Mouse (Mus musculus) spleen, embryonic (tissue): ENCODE results near the gene Zcchc2.

ENCODE experiments used
- CTCF ChIA-PET: fragments of 350-600 bp; sonication (Branson Sonifier 250); formaldehyde crosslinking; loops from one replicate; lab custom pipeline; 2022; lab: Charles Lee

Gene Zcchc2

DNA sequence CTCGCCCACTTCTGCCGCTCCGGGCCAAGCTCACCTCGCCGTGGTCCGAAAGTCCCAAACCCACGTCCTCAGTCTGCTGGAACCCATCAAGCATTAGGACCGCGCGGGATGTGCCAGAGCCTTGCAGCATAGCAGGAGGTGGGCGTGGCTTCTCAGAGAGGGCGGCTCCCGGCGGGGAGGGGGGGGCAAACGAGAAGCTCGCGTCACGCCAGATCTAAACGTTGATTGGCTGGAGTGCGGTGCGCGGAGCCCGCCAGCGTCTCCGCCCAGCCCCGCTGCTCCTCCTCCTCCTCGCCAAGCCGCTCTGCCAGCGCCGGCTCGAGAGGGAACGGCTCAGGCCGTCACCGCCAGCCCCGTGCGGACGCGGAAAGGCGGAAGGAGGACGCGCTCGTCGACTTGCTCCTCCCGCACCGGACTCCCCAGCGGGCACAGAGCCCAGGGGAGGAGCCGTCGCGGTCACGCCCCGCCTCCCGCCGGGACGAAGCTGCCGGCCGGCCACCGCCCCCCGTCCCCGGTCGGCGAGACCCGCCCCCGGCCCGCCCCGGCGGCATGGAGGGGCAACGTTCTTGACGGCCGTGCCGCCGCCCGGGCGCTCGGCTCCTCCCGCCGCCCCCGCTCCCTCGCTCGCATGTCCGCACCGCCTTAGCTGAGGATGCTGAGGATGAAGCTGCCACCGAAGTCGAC is at the start of gene Zcchc2:
Gene Zcchc2, plus strand, starts transcription at position 269 of the 684 bp plus-strand sequence.
- CTCF ChIA-PET = interaction anchor here (0.6 kb wide), 1 partner anchor 12 kb away, joined by 3 read pairs; no protein-coding TSS in a partner anchor

DNA sequence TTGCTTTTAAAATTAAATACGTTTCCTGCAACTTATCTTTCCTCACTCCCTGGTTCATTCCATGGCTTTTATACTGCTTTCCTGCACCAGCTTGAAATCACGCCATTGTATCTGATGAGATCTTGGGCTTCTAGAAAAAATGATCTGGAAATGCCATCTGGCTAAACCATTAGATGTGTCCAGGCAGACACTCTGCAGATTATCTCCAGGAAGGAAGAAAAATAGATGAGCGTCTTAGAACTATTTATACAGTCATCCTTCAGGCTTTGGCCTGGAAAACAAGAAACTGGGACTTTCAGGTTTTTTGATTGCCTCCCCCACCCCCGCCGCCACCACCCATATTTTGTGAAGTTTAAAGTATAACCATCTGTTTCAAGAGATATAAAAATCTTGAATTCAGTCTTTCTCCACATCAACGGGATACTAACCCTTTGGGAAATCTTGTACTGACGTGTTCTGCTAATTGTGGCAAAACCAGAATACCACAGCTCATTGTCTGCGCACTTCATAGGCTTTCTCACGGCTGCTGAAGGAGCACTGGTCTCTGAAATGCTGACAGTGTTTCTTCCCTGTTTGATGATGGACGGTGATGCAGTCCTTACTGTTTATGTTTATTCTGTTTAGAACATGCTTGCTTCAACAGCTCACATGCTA is 45.2 kb upstream of the Zcchc2 start:
- CTCF ChIA-PET = no interaction called here

DNA sequence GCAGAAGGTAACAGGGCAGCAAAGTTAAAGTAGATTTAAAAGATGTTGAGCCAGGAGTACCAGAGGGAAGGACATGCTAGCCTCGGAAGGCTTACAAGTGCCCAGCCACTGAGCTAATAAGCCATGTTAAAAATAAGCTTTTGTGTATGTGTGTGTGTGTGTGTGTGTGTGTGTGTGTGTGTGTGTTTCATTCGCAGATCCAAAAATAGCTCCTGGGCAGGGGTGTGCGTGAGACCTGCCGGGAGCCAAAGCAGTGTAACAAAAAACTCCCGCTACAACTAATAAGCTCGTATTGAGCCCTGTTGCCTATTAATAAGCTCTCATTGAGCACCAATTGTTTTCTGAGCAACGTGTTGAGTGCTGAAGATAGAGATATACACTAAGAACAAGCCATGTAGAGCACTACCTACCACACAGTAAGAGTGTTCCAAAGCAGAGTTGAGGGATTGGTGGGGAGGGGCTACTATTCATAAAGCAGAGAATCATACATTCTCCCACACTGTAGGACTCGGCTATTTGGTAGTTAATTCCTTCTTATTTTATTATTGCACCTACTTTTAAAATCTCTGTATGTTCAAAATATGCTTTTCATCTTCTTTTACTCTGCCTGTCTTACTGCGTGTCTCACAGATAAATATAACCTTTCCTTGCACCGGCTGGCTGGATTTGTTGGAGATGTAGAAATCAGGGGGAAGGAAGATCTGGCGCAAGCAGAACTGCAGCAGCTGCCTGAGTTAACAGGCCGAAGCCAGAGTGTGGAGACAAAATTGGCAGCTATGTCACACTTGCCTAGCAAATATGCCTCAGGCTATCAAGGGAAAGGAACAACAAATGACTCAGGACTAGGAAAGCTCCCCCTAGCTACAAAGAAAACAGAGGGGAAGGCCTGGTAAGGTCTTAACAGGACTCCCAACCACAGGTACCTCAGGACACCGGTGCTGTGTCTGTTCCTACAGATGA is 43.3 kb upstream of the Zcchc2 start:
- CTCF ChIA-PET = interaction anchor here (0.6 kb wide), 1 partner anchor 311 kb away, joined by 3 read pairs; no protein-coding TSS in a partner anchor

DNA sequence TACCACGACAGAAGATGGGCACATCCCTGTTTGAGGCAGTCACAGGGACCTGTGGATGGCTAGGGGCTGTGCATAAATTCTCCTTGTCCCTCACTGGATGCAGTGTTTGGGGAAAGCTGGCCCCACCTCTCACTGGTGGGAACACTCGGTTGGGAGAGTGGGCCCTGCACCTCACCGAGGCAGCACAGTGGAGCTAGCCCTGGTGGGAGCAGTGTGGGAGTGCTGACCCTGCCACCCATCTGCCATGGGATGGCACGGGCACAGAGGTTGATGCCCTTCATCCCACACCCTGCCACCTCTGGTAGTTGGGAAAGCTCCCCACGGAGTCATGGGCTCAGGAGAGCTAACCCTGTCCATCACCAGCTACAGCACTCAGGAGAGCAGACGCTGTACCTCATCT is 41.9 kb upstream of the Zcchc2 start:
- CTCF ChIA-PET = no interaction called here

DNA sequence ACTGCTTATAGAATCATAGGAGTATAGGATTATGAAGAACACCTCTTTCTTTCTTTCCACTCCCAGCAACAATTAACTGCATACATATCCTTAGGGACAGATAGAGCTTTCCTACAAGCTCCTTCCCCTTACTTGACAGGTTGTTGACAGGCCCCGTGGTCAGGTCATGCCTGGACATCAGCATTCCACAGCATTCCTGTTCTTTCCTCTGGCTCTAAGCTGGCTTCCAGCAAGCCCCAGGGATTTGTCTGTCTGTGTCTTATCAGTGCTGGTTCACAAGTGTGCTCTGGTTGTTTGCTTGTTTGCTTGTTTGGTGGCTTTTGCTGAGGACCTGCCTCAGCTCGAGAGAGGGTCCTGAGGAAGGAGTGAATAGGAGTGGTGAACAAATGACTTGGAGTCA is 36.6 kb upstream of the Zcchc2 start:
- CTCF ChIA-PET = no interaction called here

DNA sequence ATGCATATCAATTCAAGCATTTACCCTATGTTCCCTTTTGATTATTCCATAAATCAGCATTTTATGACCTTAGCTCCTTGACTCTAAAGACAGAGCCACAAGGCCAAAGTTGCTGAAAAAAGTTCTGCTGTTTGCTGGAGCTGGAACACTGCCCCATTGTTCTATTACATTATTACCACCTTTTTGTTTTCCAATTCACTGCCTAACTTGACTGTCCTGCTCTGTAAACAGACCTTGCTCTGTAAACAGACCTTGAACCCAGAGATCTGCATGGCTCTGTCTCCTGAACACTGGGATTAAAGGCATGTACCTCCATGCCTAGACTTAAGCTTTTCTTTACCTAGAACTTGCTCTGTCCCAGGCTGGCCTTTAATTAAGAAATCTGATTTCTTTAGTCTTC is 36.2 kb upstream of the Zcchc2 start:
- CTCF ChIA-PET = no interaction called here

DNA sequence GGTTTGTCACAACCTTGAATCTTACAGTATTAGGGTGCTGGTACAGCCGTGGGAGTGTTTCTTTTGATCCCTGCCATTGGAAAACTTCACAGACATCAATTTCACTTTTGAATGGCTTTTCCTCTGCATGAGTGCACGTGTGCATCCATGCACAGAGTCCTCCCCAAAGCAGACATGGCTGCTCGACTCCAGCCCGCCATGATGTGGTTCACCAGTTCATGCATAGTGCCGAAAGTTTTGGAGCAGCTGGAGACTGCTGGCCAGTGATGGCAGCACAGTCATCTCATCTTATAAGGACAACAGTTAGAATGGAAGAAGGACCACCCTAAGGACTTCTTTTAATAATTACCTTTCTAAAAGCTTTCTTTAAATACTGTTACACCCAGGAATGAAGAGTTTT is 34.1 kb upstream of the Zcchc2 start:
- CTCF ChIA-PET = no interaction called here

DNA sequence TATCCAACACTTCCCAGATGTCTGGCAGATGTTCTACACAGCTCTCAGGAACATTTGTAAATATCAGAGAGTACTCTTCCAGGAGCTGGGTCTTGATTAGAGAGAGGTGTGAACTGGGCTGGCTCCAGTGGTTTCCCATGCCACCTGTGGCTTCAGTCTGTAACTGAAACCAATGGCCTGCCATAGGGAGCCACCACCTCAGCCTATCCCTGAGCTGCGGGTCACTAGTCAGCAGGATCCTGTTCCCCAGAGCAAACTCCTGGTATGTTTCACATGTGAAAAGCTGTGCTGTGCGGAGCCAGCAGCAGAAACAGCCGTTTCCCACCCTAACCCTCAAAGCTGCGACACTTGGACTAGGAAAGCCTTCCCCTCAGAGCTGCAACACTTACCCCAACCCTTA is 28.7 kb upstream of the Zcchc2 start:
- CTCF ChIA-PET = interaction anchor here (0.7 kb wide), 1 partner anchor 39 kb away, joined by 9 read pairs; no protein-coding TSS in a partner anchor

DNA sequence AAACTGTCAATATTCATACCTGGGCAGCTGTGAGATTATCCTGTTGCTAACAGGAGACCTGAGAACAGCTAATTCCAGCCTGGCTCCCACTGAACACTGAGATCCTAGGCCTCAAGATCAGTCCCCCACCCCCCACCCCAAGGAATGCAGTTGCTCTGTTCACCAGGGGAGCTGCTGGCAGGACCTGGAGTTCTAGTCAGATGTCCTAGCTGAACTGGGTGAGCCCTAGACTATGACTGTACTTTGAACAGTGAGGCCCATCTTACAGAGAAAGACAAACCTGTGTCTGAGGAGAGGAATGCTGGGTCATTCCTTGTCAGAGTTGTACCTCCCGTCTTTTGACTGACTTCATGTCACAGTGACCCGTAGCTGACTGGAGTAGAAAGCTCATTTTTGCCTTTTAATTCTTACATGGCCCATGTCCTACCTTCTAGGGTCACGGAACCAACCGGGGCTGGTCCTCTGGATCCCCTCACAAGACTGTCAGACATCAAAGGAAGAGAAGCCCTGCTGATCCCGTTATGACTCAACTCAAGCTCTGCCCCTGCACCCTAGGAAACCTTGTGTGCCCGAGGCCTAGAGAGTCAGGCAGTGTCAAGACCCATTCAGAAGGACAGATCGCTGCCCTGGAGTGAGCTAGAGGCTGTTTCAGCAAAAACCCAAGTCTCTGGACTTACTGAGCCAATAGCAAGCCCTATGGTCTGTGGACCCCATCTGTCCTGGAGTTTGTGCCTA is 28.0 kb upstream of the Zcchc2 start:
- CTCF ChIA-PET = interaction anchor here (0.6 kb wide), 1 partner anchor 841 kb away, joined by 3 read pairs; no protein-coding TSS in a partner anchor

DNA sequence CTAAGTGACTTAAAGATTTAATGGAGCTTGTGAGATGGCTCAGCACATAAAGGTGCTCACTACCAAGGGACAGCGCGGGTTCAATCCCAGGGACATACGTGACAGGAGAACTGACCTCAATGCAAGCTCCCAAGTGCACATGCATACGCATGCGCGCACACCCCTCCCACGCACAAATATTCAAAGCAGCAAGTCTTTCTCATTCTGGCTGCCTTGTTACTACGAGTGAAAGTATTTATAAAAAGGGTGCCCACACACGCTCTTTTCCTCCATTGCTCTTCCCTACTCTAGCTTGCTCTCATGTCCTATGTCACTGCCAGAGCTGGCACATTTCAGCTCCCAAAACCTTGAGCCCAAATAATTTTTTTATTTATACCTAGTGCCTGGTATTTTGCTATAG is 27.4 kb upstream of the Zcchc2 start:
- CTCF ChIA-PET = interaction anchor here (0.6 kb wide), 1 partner anchor 841 kb away, joined by 3 read pairs; no protein-coding TSS in a partner anchor

DNA sequence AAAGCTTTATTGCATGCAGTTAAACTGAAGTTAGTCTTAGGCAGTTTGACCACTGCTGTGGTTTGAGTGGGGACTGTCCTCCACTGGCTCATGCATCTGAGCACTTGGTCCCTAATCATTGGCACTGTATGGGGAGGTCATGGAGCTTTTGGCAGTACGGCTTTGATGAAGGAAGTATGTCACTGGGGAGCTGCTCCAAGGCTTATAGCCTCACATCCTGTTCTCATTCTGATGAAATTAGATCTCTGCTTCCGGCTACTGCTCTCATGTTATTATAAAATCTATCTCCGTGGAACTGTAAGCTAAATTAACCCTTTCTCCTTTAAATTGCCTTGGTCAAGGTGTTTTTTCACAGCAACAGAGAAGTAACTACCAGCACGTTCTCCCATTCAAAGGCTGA is 25.7 kb upstream of the Zcchc2 start:
- CTCF ChIA-PET = no interaction called here

DNA sequence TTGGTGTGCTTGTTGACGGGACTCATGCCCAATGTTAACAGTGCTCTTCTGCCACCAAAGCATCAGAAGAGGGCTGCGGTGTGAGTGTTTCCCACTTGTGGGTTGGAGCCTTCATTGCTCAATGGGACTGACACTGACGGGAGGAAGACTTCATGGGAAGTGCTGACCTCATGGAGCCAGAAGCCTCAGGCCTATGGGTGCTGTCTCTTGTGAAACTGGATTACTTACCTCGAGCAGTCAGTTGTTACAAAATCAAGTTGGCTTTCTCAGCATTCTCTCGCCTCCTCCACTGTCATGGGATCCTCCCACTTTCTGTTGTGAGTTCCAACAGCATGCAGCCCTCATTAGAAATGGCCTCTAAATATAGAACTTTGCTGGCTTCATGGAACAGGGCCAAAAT is 25.0 kb upstream of the Zcchc2 start:
- CTCF ChIA-PET = no interaction called here

DNA sequence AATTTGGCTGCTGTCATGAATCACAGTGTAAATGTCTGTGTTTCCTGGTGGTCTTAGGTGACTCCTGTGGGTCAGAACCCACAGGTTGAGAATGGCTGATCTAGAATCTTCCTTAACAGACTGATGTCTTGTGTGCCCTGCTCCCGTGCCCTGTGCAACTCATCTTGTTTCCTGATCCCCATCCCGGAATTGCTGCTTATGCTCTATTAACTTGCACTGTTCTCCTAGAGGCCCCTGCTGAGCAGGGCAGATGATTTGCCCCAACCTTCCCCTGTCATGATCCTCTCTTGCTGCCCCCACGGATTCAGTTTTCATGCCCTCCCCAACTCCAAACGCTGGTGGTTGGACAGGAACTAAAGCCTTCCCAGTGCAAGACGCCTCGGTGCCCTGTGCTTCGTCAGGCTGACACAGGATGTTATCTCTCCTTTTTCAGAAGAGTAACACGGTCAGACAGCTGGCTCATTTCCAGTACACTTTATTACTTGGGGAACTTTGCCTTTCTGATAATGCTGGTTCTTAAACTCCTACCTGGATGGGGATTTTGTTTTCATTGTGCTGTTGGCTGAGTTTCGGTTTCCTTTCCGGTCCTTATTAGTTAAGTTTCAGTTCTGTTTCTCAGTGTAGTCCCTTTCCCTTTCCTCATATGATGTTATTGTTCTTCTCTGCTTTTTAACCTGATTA is 18.6 kb upstream of the Zcchc2 start:
- CTCF ChIA-PET = no interaction called here

DNA sequence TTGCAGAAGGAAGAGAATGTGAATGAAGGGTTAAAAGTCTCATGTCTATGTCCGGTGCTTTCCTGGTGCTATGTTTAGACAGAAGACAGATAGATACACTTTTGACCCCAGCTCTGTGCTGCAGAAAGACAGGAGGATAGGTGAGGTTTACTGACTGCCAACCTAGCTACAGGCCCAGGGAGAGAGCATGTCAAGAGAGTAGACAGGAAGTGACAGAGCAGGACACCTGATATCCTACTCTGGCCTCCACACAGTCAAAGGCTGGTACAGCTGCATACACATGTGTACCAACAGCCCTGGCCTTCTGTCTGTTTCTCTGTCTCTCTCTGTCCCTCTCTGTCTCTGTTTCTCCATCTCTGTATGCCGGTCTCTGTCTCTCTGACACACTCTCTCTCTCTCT is 16.2 kb upstream of the Zcchc2 start:
- CTCF ChIA-PET = interaction anchor here (0.7 to 0.8 kb wide), 2 partner anchors 63 to 64 kb away, joined by 3 to 7 read pairs; no protein-coding TSS in a partner anchor

DNA sequence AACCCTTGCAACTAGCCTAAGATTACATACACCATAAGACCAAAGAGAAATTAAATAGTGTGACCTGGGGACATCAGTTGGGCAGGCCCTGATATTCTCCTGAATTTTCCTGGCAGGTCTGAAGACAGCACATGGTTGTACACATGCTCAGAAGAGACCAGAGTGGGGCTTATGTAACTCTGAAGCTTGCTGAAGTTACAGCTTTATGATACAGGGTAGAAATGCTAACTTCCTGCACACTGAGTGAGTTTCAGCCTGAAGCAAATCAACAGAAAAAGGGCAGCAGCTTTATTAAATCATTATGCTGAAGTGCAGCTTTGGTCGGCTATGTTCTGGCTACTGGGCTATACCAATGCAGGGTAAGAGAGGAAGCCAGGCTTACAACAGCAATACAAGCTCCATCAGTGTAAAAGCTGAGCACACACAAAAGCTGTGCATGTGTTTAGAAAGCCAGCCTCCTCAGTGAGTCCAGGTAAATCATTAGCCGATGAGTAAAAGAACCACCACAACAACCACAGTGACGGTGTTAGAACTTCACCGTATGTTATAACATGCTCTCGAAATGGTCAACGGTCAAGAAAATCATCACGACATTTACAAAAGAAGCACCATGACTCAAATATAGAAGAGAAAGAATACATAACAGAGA is 12.6 kb upstream of the Zcchc2 start:
- CTCF ChIA-PET = interaction anchor here (0.5 kb wide), 1 partner anchor 12 kb away, joined by 3 read pairs; no protein-coding TSS in a partner anchor

DNA sequence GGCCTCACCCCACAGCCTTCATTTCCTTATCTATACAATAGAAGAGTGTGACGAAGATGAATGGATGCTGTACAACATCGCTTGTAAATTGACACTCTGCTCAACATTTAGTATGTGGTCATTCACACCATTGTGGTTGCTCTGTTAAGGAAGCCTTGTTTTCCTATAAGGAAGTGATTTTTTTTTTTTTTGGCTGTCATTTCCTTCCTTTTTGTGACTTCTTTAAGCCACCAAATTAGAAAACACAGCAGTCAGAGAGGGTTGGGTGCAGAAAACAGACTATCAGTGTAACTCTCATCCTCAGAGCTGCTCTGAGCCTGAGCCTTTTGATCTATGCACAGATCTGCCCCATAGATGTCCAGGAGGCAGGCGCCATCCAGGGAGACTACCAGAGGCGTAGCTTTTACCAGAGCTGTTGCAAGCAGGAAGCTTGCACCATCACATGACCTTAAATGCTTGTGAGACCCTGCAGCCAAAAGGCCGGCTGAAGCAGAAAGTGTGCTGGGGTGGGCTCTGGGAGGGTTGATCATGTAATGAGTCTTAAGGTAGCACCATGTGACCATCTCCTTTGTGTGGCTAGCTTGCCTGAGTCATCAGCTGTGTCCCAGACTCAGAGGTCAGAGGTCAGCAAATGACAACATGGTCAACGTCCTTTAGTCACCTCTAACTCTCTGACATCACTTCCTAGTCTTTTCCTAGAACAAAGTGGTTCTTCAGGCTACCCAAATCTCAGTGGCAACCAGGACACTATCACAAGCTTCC is 9.2 kb upstream of the Zcchc2 start:
- CTCF ChIA-PET = interaction anchor here (0.7 kb wide), 2 partner anchors 14 to 75 kb away, joined by 3 to 5 read pairs; no protein-coding TSS in a partner anchor

DNA sequence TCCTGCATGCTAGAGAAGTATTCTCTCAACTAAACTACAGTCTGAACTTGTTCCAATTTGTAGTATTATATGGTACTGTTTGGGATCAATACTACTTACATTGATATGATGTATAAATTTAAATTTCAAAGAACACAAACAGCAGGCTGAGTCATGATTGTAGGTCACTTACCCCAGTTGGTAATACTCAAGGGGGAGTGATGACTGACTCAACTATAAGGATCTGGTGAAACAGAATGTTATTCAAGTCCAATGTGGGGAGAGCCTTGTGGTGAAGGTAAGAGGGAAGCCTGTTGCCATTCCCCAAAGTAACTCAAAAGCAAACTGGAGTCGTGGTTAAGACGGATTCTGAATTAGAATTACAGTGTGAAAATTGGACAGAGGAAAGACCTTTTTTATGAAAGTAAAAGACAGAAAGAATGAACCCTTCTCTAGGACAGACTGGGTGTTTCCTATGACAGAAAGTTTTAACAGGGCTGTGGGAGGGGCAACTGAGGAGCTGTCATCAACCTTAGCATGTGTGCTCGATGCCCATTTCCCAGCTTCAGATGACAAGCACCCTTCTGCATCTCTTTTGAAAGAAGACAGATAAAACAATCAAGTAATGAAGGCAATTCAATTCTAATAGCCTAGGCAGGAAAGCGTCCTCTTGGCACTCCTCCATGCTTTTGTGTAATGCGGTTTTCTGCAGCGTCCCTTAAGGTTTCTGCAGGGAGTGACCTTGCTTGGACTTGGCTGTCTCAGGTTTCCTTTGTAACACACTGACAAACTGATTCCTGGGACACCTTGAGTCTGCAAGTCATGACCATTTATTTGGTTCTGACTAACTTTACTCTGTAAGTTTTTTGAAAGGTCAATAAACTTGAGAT is 7.5 kb upstream of the Zcchc2 start:
- CTCF ChIA-PET = no interaction called here

DNA sequence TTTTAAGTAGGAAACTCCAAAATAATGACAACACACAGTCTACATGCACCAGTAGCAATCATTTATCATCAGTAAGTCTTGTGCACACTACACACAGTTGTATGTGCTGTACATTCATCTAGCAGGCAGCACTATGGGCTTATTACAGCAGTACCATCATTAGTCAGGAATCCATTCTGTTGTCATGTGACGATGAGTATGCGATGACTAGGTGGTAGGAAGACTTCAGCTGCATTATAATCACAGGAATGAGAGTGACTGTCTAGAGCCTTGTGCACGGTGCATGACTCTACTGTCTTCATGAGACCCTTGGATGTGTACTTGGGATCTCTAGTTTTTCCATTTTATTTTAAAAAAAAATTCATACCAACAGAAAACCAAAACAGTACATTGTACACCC is 6.0 kb upstream of the Zcchc2 start:
- CTCF ChIA-PET = interaction anchor here (1.7 kb wide), 1 partner anchor 9 kb away, joined by 4 read pairs; no protein-coding TSS in a partner anchor
